Mouse (Mus musculus): Measurements from ENCODE around the gene Dhrs4.

DNA sequence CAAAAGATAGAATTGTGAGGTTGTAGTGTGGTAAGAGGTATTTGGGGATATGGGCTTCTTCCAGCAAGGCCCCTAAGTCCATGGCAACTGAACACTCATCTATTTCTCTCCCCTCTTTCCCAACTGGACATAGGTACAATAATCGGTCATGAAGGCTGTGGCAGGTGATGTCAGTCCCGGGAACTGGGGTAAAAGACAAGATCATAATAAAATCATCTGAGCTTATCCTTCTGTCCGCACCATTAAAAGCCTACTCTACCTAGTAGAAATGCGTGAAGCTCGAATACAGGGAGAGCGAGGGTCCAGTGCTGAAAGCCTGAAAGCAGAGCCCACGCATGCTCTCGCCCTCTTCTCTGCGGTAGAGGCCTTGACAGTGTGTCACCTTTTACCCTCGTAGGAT is 1.1 kb downstream of the Dhrs4 start:
- no peak for TF ChIP-seq CTCF (IDR thresholded peaks at IDR 0.05; ENCODE audit: low read depth)
- no peak for TF ChIP-seq EP300 (optimal IDR thresholded peaks at IDR 0.05)

Data from stomach, postnatal 0 days (tissue).